Mouse (Mus musculus): ENCODE data around the gene Rasa2. TPM values are rescaled to one million over a fixed set of nuclear protein-coding genes. Genes with fewer than 3 reads are reported as not detected.

Gene Rasa2
- total and polyA plus RNA-seq, 3 experiments, result 9.5 to 11.3 TPM; not detected in 1

DNA sequence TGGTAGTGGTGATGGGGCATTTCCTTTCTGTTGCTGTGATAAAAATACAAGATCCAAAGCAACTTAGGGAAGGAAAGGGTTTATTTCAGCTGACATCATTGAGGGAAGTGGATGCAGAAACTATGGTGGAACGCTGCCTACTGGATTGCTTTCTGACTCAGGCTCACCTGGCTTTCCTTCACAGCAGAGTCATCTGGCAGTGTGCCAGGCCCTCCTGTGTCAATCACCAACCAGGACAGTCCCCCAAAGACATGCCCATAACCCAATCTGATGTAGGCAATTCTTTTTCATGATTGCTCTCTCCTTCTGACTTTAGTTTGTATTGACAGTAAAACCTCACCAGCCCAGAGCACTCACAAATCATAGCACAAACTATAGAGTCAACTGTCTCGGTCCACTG is 41.0 kb upstream of the Rasa2 start:
- H3K4me1 ChIP-seq (ENCODE audit: control insufficient read depth in 1 of 2, insufficient read depth in 2 of 2, low read length in 2 of 2), result peaks cover 3 to 11% of the 10 kb centered on the region in 2 experiments; a peak in 3 of 4 replicates
- H3K27me3 ChIP-seq (ENCODE audit: control insufficient read depth in 1 of 2, insufficient read depth in 2 of 2, low read length in 2 of 2), result no peaks in the 10 kb centered on the region
- H3K27ac ChIP-seq (ENCODE audit: control insufficient read depth, low read depth, low read length), result no peak overlapping the region
- no peak for TF ChIP-seq HCFC1 (IDR thresholded peaks at IDR 0.05; ENCODE audit: low read depth, low read length)
- no peak overlapping the region for H3K4me3 ChIP-seq (ENCODE audit: control insufficient read depth in 1 of 2, insufficient read depth in 1 of 2, low read depth in 2 of 2, low read length in 2 of 2)
- H3K9me3 ChIP-seq (replicated peaks; ENCODE audit: insufficient read depth, low read length), result no peaks in the 10 kb centered on the region
- DNase-seq (ENCODE audit: low read depth, low spot score), result no peak
- peaks cover 0 to 11% of the 10 kb centered on the region in 2 experiments; a peak in 2 of 4 replicates for H3K36me3 ChIP-seq (ENCODE audit: control insufficient read depth in 1 of 2, insufficient read depth in 2 of 2, low read length in 2 of 2)
- H3K79me2 ChIP-seq (ENCODE audit: control insufficient read depth, insufficient read depth, low read length, poor library complexity), result no peaks in the 10 kb centered on the region
- H3K9ac ChIP-seq (ENCODE audit: control insufficient read depth, low read depth, low read length, poor library complexity, severe bottlenecking), result no peak overlapping the region

DNA sequence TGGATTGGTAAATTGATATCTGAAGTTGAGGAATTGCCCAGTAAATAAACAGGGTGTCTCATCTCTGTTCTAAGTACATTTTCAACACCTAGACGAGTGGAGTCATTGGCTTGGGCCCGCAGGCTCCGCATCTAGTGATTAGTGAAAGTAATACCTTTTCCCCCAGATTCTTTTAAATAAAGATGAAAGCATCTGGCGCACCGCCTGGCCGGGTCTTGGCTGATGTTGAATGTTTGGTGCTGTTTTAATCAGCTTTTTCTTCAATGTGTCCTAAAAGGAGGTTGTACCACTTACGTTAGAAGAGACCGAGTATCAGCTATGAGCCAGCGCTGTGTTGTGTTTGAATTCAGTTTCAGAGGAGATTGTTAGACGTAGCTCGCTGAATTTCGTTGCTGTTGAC is 39.8 kb upstream of the Rasa2 start:
- Histone ChIP-seq H3K79me2 (ENCODE audit: control insufficient read depth, insufficient read depth, low read length, poor library complexity) (no peaks in the 10 kb centered on the region), H3K9me3 (replicated peaks; ENCODE audit: insufficient read depth, low read length) (no peaks in the 10 kb centered on the region), H3K27me3 (ENCODE audit: control insufficient read depth in 1 of 2, insufficient read depth in 2 of 2, low read length in 2 of 2) (no peaks in the 10 kb centered on the region), H3K9ac (ENCODE audit: control insufficient read depth, low read depth, low read length, poor library complexity, severe bottlenecking) (no peak overlapping the region), H3K36me3 (ENCODE audit: control insufficient read depth in 1 of 2, insufficient read depth in 2 of 2, low read length in 2 of 2) (peaks cover 0 to 10% of the 10 kb centered on the region in 2 experiments; a peak in 2 of 4 replicates), H3K4me3 (ENCODE audit: control insufficient read depth in 1 of 2, insufficient read depth in 1 of 2, low read depth in 2 of 2, low read length in 2 of 2) (no peak overlapping the region), H3K27ac (ENCODE audit: control insufficient read depth, low read depth, low read length) (no peak overlapping the region), H3K4me1 (ENCODE audit: control insufficient read depth in 1 of 2, insufficient read depth in 2 of 2, low read length in 2 of 2) (peaks cover 3 to 9% of the 10 kb centered on the region in 2 experiments; a peak in 3 of 4 replicates)
- no peak for TF ChIP-seq MAX (IDR thresholded peaks at IDR 0.05; ENCODE audit: low read length)
- TF ChIP-seq POLR2AphosphoS5 (IDR thresholded peaks at IDR 0.05; ENCODE audit: borderline replicate concordance, low read depth, low read length), result no peak
- no peak for TF ChIP-seq JUND (IDR thresholded peaks at IDR 0.05; ENCODE audit: low read depth, low read length)
- TF ChIP-seq MAFK (IDR thresholded peaks at IDR 0.05; ENCODE audit: borderline replicate concordance, low read depth, low read length), result no peak
- TF ChIP-seq BHLHE40 (IDR thresholded peaks at IDR 0.05; ENCODE audit: borderline replicate concordance, low read depth, low read length), result no peak
- no peak for TF ChIP-seq MAZ (IDR thresholded peaks at IDR 0.05; ENCODE audit: low read depth, low read length)
- no peak for TF ChIP-seq ETS1 (IDR thresholded peaks at IDR 0.05; ENCODE audit: low read depth, low read length)
- TF ChIP-seq SIN3A (IDR thresholded peaks at IDR 0.05; ENCODE audit: low read length), result no peak
- TF ChIP-seq EP300 (IDR thresholded peaks at IDR 0.05; ENCODE audit: low read depth in 1 of 2, low read length in 2 of 2), result no peak
- no peak for TF ChIP-seq TAL1 (IDR thresholded peaks at IDR 0.05; ENCODE audit: low read length)
- no peak for TF ChIP-seq CHD1 (IDR thresholded peaks at IDR 0.05; ENCODE audit: low read depth, low read length)
- TF ChIP-seq USF2 (IDR thresholded peaks at IDR 0.05; ENCODE audit: borderline replicate concordance in 1 of 2, insufficient read depth in 1 of 2, low read depth in 1 of 2, low read length in 2 of 2), result no peak
- TF ChIP-seq CHD2 (IDR thresholded peaks at IDR 0.05; ENCODE audit: low read length), result no peak
- TF ChIP-seq MEF2A (IDR thresholded peaks at IDR 0.05; ENCODE audit: extremely low read depth, insufficient replicate concordance, low read depth, low read length, poor library complexity, severe bottlenecking), result no peak
- TF ChIP-seq ZMIZ1 (IDR thresholded peaks at IDR 0.05; ENCODE audit: low read depth, low read length), result no peak
- TF ChIP-seq RAD21 (IDR thresholded peaks at IDR 0.05; ENCODE audit: low read depth, low read length), result no peak
- no peak for TF ChIP-seq MYB (IDR thresholded peaks at IDR 0.05; ENCODE audit: low read depth, low read length)
- DNase-seq (ENCODE audit: low read depth, low spot score), result no peak

Measured in MEL (cell line).